Mouse (Mus musculus) CH12.LX (cell line): Measurements from ENCODE around the gene Hilpda.

Experiments
- CTCF ChIP-seq, 2 experiments: IDR thresholded peaks in 1 of 2; conservative IDR thresholded peaks in 1 of 2; 2 replicates each; pipeline ENCODE4 v1.5.1; 2011 to 2012; ENCODE audit warnings: low read depth in 2 of 2, low read length in 2 of 2, improper control_type of control experiment in 1 of 2, inconsistent platforms in 1 of 2, mild to moderate bottlenecking in 1 of 2, moderate library complexity in 1 of 2
- MYC ChIP-seq: IDR thresholded peaks from 2 replicates; pipeline ENCODE4 v1.6.1; 2011; ENCODE audit warnings: low read depth, mild to moderate bottlenecking, improper control_type of control experiment, low read length
- POLR2A ChIP-seq: IDR thresholded peaks from 2 replicates; pipeline ENCODE4 v1.6.1; 2011; ENCODE audit warnings: low read depth, mild to moderate bottlenecking, improper control_type of control experiment, low read length
- SMC3 ChIP-seq: IDR thresholded peaks from 2 replicates; pipeline ENCODE4 v1.6.1; 2011; ENCODE audit warnings: low read depth, low read length, improper control_type of control experiment

GRCm38 (mm10) chr6:29234272-29234671, 38.0 kb upstream of the Hilpda start:
- TF ChIP-seq POLR2A (no peak), MYC (no peak), SMC3 (peak; percentile 60), CTCF (conservative IDR thresholded peaks at IDR 0.05 in 1 of 2, IDR thresholded peaks at IDR 0.05 in 1 of 2; ENCODE audit: low read depth in 2 of 2, low read length in 2 of 2) (peak; percentile 32 to 71; a peak in 3 of 4 replicates)
